Mouse (Mus musculus) stomach, postnatal 0 days (tissue): ENCODE results near the gene Abcc2. TPM values are rescaled to one million over a fixed set of nuclear protein-coding genes. Genes with fewer than 3 reads are reported as not detected.
A peak's percentile ranks its signal among the peaks of the same experiment; 100 is the strongest.

Source experiments
- ATAC-seq: fragments of 200-750 bp; cut with Nextera tagmentation; 2 replicates; pipeline ENCODE4 v1.8.0; 2017; ENCODE audit not compliant: low FRiP score, low TSS enrichment
- DNase-seq: peaks from one replicate; pipeline ENCODE4 v3.0.0-alpha.2; 2016; ENCODE audit warnings: low spot score
- H3K27ac ChIP-seq: fragments of 300-500 bp; sonication (generic); replicated peaks from 2 replicates; pipeline ENCODE4 v1.5.1; 2014; ENCODE audit warnings: mild to moderate bottlenecking, control low read depth
- H3K27me3 ChIP-seq: fragments of 300-500 bp; sonication (generic); 2 replicates; pipeline ENCODE4 v1.6.1; 2014; ENCODE audit warnings: low read length; ENCODE audit not compliant: control insufficient read depth, insufficient read depth
- H3K36me3 ChIP-seq: fragments of 300-500 bp; sonication (generic); 2 replicates; pipeline ENCODE4 v1.6.1; 2014; ENCODE audit warnings: low read length, mixed read lengths; ENCODE audit not compliant: control insufficient read depth, insufficient read depth
- H3K4me1 ChIP-seq: fragments of 300-500 bp; sonication (generic); replicated peaks from 2 replicates; pipeline ENCODE4 v1.6.1; 2014; ENCODE audit warnings: antibody characterized with exemption; ENCODE audit not compliant: control insufficient read depth, insufficient read depth
- H3K4me2 ChIP-seq: fragments of 300-500 bp; sonication (generic); replicated peaks from 2 replicates; pipeline ENCODE4 v1.6.1; 2014; ENCODE audit warnings: low read depth, mild to moderate bottlenecking, control low read depth, moderate library complexity
- H3K4me3 ChIP-seq: fragments of 300-500 bp; sonication (generic); 2 replicates; pipeline ENCODE4 v1.5.1; 2014; ENCODE audit warnings: low read depth, low read length, control low read depth
- H3K9ac ChIP-seq: fragments of 300-500 bp; sonication (generic); 2 replicates; pipeline ENCODE4 v1.6.1; 2014; ENCODE audit warnings: mild to moderate bottlenecking, low read length, control low read depth, mixed read lengths
- H3K9me3 ChIP-seq: fragments of 300-500 bp; sonication (generic); 2 replicates; pipeline ENCODE4 v1.6.1; 2016; ENCODE audit warnings: low read length; ENCODE audit not compliant: control insufficient read depth
- CTCF ChIP-seq: IDR thresholded peaks from 2 replicates; pipeline ENCODE4 v1.5.1; 2016; ENCODE audit warnings: antibody characterized with exemption, low read depth, mild to moderate bottlenecking, moderate library complexity
- EP300 ChIP-seq: optimal IDR thresholded peaks from 2 replicates; pipeline ENCODE3; 2016; ENCODE audit warnings: antibody characterized with exemption
- WGBS: fragments of 180-500 bp; shearing (Covaris S2); extraction: QIAGEN DNeasy Blood & Tissue Kit; methylation state at CpG from one replicate; pipeline ENCODE4 v1.1.7; 2014; 5-methylcytosine and 5-hydroxymethylcytosine counted together
- polyA plus RNA-seq: library from polyadenylated mRNA; unstranded; fragments of >200 nt; fragmentation: Nextera tagmentation; extraction: Ambion mirVana; gene quantifications from 2 replicates; pipeline ENCODE4 v1.2.1, GENCODE M21; 2015

Abcc2 gene
- polyA plus RNA-seq, 1 experiment from 2014 or later = 0.15 TPM

- no peaks in the 10 kb centered on the region for H3K27me3 ChIP-seq
- H3K36me3 ChIP-seq = no peaks in the 10 kb centered on the region
- H3K4me1 ChIP-seq = peaks cover 5% of the 10 kb centered on the region
- no peak overlapping the region for H3K4me3 ChIP-seq
- no peak overlapping the region for H3K27ac ChIP-seq
- peak overlapping the region; percentile 46; the same call in 1 of the 2 replicates for H3K4me2 ChIP-seq
- WGBS = 80% methylated on average over 5 of the region's 5 CpGs
- H3K9ac ChIP-seq = no peak overlapping the region
- ATAC-seq = no peak
- TF ChIP-seq CTCF = peak; percentile 42
- TF ChIP-seq EP300 = no peak
- no peaks in the 10 kb centered on the region for H3K9me3 ChIP-seq
- DNase-seq = no peak
Observed at GRCm38 (mm10) chr19:43887242-43887641, 105.2 kb downstream of the Abcc2 start.

GRCm38 (mm10) chr19:43887725-43888124 is 105.7 kb downstream of the Abcc2 start:
- DNase-seq = no peak
- Histone ChIP-seq H3K9me3 (no peaks in the 10 kb centered on the region), H3K27ac (no peak overlapping the region; the same call in 1 of the 2 replicates), H3K4me2 (peak overlapping the region; percentile 46), H3K9ac (no peak overlapping the region), H3K27me3 (no peaks in the 10 kb centered on the region), H3K4me1 (peaks cover 5% of the 10 kb centered on the region), H3K36me3 (no peaks in the 10 kb centered on the region), H3K4me3 (peak overlapping the region; percentile 6; the same call in 1 of the 2 replicates)
- peak; percentile 28; the same call in 1 of the 2 replicates for ATAC-seq
- TF ChIP-seq EP300 (no peak), CTCF (no peak)
- 59% methylated on average over 2 of the region's 2 CpGs for WGBS

Other genes with a start within 250 kb of the Abcc2 start
- 5.4 and 5.7 TPM in 2 replicates for gene Nkx2-3, start 169.9 kb upstream of the Abcc2 start, polyA plus RNA-seq
- gene Slc25a28, start 107.3 kb upstream of the Abcc2 start, polyA plus RNA-seq = 9.6 and 11.4 TPM in 2 replicates
- 7.4 and 8.1 TPM in 2 replicates for gene Entpd7, start 92.5 kb upstream of the Abcc2 start, polyA plus RNA-seq
- 19.4 and 22.5 TPM in 2 replicates for gene Cutc, start 29.2 kb upstream of the Abcc2 start, polyA plus RNA-seq
- gene Cox15, start 29.2 kb upstream of the Abcc2 start, polyA plus RNA-seq = 5.3 and 5.6 TPM in 2 replicates
- 14.2 and 14.6 TPM in 2 replicates for gene Dnmbp, start 158.0 kb downstream of the Abcc2 start, polyA plus RNA-seq
- gene Cpn1, start 204.4 kb downstream of the Abcc2 start, polyA plus RNA-seq = 45.3 and 47.4 TPM in 2 replicates
- 5.5 and 5.6 TPM in 2 replicates for gene Cyp2c23, start 247.0 kb downstream of the Abcc2 start, polyA plus RNA-seq